Mouse (Mus musculus) monocyte, adult 5-6 weeks (primary cell): ENCODE measurements around the gene Rab43. TPM values are rescaled to one million over a fixed set of nuclear protein-coding genes. Genes with fewer than 3 reads are reported as not detected.

ENCODE experiments used
- ATAC-seq: fragments of 153-309, 156-312 bp; replicated peaks from 2 replicates; pipeline ENCODE4 v1.8.0; 2017; ENCODE audit warnings: mild to moderate bottlenecking; ENCODE audit not compliant: low TSS enrichment, insufficient number of reproducible peaks, severe bottlenecking, poor library complexity, low FRiP score
- total RNA-seq: library from RNA; stranded (forward); fragments of 200-1000, 200-491, 200-594 nt; gene quantifications from 3 replicates; pipeline ENCODE4 v1.2.3, GENCODE M21; 2017

Gene Rab43
- total RNA-seq = 33.6 to 48.6 TPM (median 34.7 TPM) in 3 replicates

GRCm38 (mm10) chr6:87811675-87812338 lies at the start of gene Rab43:
TSS of gene Rab43 (minus strand) at chr6:87812164.
- ATAC-seq = peak; percentile 68

- ATAC-seq = no peak
These were observed 45.1 kb upstream of the Rab43 start for GRCm38 (mm10) chr6:87857071-87857470.

GRCm38 (mm10) chr6:87853446-87853845 lies 41.5 kb upstream of the Rab43 start:
- no peak for ATAC-seq

GRCm38 (mm10) chr6:87851871-87852270 lies 39.9 kb upstream of the Rab43 start:
- ATAC-seq = no peak

- peak; percentile 96 for ATAC-seq
These were observed 39.1 kb upstream of the Rab43 start, which contains the start of gene Cnbp for GRCm38 (mm10) chr6:87850900-87851614. TSS of gene Cnbp (minus strand) at chr6:87851106.

GRCm38 (mm10) chr6:87850155-87850899 lies 38.4 kb upstream of the Rab43 start:
- ATAC-seq = 0 out of 2 replicates have a peak, but pooled peaks have one; percentile 0

GRCm38 (mm10) chr6:87849780-87850154 lies 37.8 kb upstream of the Rab43 start:
- no peak for ATAC-seq

GRCm38 (mm10) chr6:87846813-87847212 lies 34.8 kb upstream of the Rab43 start:
- ATAC-seq = no peak

- ATAC-seq = no peak
These were observed 33.2 kb upstream of the Rab43 start for GRCm38 (mm10) chr6:87845031-87845695.

GRCm38 (mm10) chr6:87842254-87842653 lies 30.3 kb upstream of the Rab43 start:
- ATAC-seq = no peak

- ATAC-seq = no peak
These were observed 29.7 kb upstream of the Rab43 start for GRCm38 (mm10) chr6:87841635-87842034.

GRCm38 (mm10) chr6:87839797-87840341 lies 27.9 kb upstream of the Rab43 start:
- no peak for ATAC-seq

GRCm38 (mm10) chr6:87838551-87839197 lies 26.7 kb upstream of the Rab43 start, which contains the start of gene Isy1:
TSS of gene Isy1 (minus strand) at chr6:87838798.
- ATAC-seq = peak; percentile 98

GRCm38 (mm10) chr6:87835695-87836094 lies 23.7 kb upstream of the Rab43 start, which contains the start of gene Gm45140:
TSS of gene Gm45140 (minus strand) at chr6:87835795.
- no peak for ATAC-seq

GRCm38 (mm10) chr6:87820366-87820765 lies 8.4 kb upstream of the Rab43 start:
- no peak for ATAC-seq

GRCm38 (mm10) chr6:87814486-87814885 lies 2.5 kb upstream of the Rab43 start:
- ATAC-seq = no peak

- ATAC-seq = no peak
These were observed 692 bp upstream of the Rab43 start for GRCm38 (mm10) chr6:87812656-87813055.
